ENCODE assay signal across 8 mouse cellular contexts in genomic region chr10:52274910-52275604, GRCm38 (mm10). TPM values are rescaled to one million over a fixed set of nuclear protein-coding genes. Genes with fewer than 3 reads are reported as not detected.
DNase-seq lines count a peak whose midpoint lies in the region; ATAC-seq and TF ChIP-seq lines count a peak whose summit lies in the region.

No protein-coding gene starts in this region.

- H3K4me3 ChIP-seq in lung, embryonic 16.5 days (ENCODE audit: low read length) = no peak overlapping the region
- H3K4me3 ChIP-seq in lung, adult 2 months (replicated peaks; ENCODE audit: extremely low read depth, low read depth, low read length) = no peak overlapping the region
- H3K4me3 ChIP-seq in hindbrain, embryonic 14.5 days (replicated peaks; ENCODE audit: low read length) = no peak overlapping the region
- no peak overlapping the region for H3K4me3 ChIP-seq in neural tube, embryonic 12.5 days
- no peak overlapping the region for H3K4me3 ChIP-seq in intestine, embryonic 15.5 days (replicated peaks)

- ATAC-seq in lung, embryonic 16.5 days (ENCODE audit: low read depth) = peak; percentile 24; the same call in 1 of the 2 replicates
- ATAC-seq in hindbrain, embryonic 14.5 days (ENCODE audit: low FRiP score) = 0 out of 2 replicates have a peak, but pooled peaks have one; percentile 44
- ATAC-seq in neural tube, embryonic 12.5 days (ENCODE audit: low FRiP score, low read depth) = peak; percentile 34
- no peak for ATAC-seq in intestine, embryonic 15.5 days

- no peaks in the 10 kb centered on the region for H3K27me3 ChIP-seq in lung, embryonic 16.5 days (ENCODE audit: control insufficient read depth, insufficient read depth, low read depth, low read length)
- H3K27me3 ChIP-seq in hindbrain, embryonic 14.5 days (ENCODE audit: control insufficient read depth, insufficient read depth, low read length) = no peaks in the 10 kb centered on the region
- H3K27me3 ChIP-seq in neural tube, embryonic 12.5 days (replicated peaks) = no peaks in the 10 kb centered on the region
- H3K27me3 ChIP-seq in intestine, embryonic 15.5 days (replicated peaks) = no peaks in the 10 kb centered on the region

- H3K4me2 ChIP-seq in lung, embryonic 16.5 days (ENCODE audit: low read depth, low read length) = no peak overlapping the region
- peak overlapping the region; percentile 33 for H3K4me2 ChIP-seq in hindbrain, embryonic 14.5 days (replicated peaks)
- H3K4me2 ChIP-seq in neural tube, embryonic 12.5 days (replicated peaks) = peak overlapping the region; percentile 28
- no peak overlapping the region for H3K4me2 ChIP-seq in intestine, embryonic 15.5 days (replicated peaks)

- H3K27ac ChIP-seq in lung, embryonic 16.5 days (ENCODE audit: low read length) = no peak overlapping the region; the same call in 1 of the 2 replicates
- H3K27ac ChIP-seq in hindbrain, embryonic 14.5 days = peak overlapping the region; percentile 69; the same call in 1 of the 2 replicates
- peak overlapping the region; percentile 38; the same call in 1 of the 2 replicates for H3K27ac ChIP-seq in neural tube, embryonic 12.5 days
- H3K27ac ChIP-seq in intestine, embryonic 15.5 days = no peak overlapping the region

- no peak for TF ChIP-seq POLR2A in lung, adult 2 months (IDR thresholded peaks at IDR 0.05; ENCODE audit: borderline replicate concordance, extremely low read depth, low read depth, low read length)

- peaks cover 22% of the 10 kb centered on the region for H3K4me1 ChIP-seq in lung, embryonic 16.5 days (replicated peaks; ENCODE audit: control insufficient read depth, insufficient read depth, low read length)
- H3K4me1 ChIP-seq in lung, adult 2 months (ENCODE audit: control insufficient read depth, insufficient read depth, low read length) = peaks cover 8% of the 10 kb centered on the region
- 0 out of 2 replicates have a peak, but pooled peaks cover 14% of the 10 kb centered on the region for H3K4me1 ChIP-seq in hindbrain, embryonic 14.5 days (replicated peaks; ENCODE audit: control insufficient read depth, insufficient read depth, low read length)
- peaks cover 21% of the 10 kb centered on the region for H3K4me1 ChIP-seq in neural tube, embryonic 12.5 days
- no peaks in the 10 kb centered on the region for H3K4me1 ChIP-seq in intestine, embryonic 15.5 days (replicated peaks)

- H3K9me3 ChIP-seq in lung, embryonic 16.5 days (ENCODE audit: control insufficient read depth, low read length) = no peaks in the 10 kb centered on the region
- no peaks in the 10 kb centered on the region for H3K9me3 ChIP-seq in hindbrain, embryonic 14.5 days (ENCODE audit: control insufficient read depth, low read length)
- H3K9me3 ChIP-seq in neural tube, embryonic 12.5 days = no peaks in the 10 kb centered on the region
- H3K9me3 ChIP-seq in intestine, embryonic 15.5 days = no peaks in the 10 kb centered on the region

- H3K9ac ChIP-seq in lung, embryonic 16.5 days (ENCODE audit: low read length) = no peak overlapping the region
- no peak overlapping the region for H3K9ac ChIP-seq in hindbrain, embryonic 14.5 days
- no peak overlapping the region for H3K9ac ChIP-seq in neural tube, embryonic 12.5 days
- no peak overlapping the region for H3K9ac ChIP-seq in intestine, embryonic 15.5 days

- no peaks in the 10 kb centered on the region for H3K36me3 ChIP-seq in lung, embryonic 16.5 days (ENCODE audit: control insufficient read depth, insufficient read depth, low read length)
- H3K36me3 ChIP-seq in hindbrain, embryonic 14.5 days (replicated peaks; ENCODE audit: control insufficient read depth, insufficient read depth) = no peaks in the 10 kb centered on the region
- no peaks in the 10 kb centered on the region for H3K36me3 ChIP-seq in neural tube, embryonic 12.5 days
- H3K36me3 ChIP-seq in intestine, embryonic 15.5 days = no peaks in the 10 kb centered on the region

- whole genome bisulfite sequencing in lung, embryonic 16.5 days = 45% methylated on average over 15 of the region's 15 CpGs
- WGBS in lung, adult 2 months = 39% methylated on average over 15 of the region's 15 CpGs
- 27% methylated on average over 15 of the region's 15 CpGs for WGBS in hindbrain, embryonic 14.5 days
- 27% methylated on average over 15 of the region's 15 CpGs for WGBS in neural tube, embryonic 12.5 days
- WGBS in intestine, embryonic 15.5 days = 69% methylated on average over 15 of the region's 15 CpGs

- DNase-seq in cerebellum, postnatal 25 days = peak; percentile 15 to 36
- DNase-seq in cerebellum, adult 11 months = no peak
- no peak for DNase-seq in lung, adult 2 months
- DNase-seq in hindbrain, embryonic 14.5 days (ENCODE audit: low spot score) = peak; percentile 33
- no peak for DNase-seq in layer of hippocampus, adult 11-12 months (ENCODE audit: low spot score)

- no peak for TF ChIP-seq CTCF in lung, adult 2 months (IDR thresholded peaks at IDR 0.05; ENCODE audit: insufficient read depth, low read length)

RNA-seq across cellular contexts. Expression of gene Dcbld1, which starts 41.6 kb away (rescaled TPM):
- polyA plus RNA-seq in lung, embryonic 16.5 days (2015; fragmentation: Nextera tagmentation; extraction: Ambion mirVana) = 27.6 and 27.8 TPM in 2 replicates
- 7.7 and 8.2 TPM in 2 replicates for polyA plus RNA-seq in lung, adult 2 months (2012; rRNA removed)
- 21.8 and 23.6 TPM in 2 replicates for polyA plus RNA-seq in hindbrain, embryonic 14.5 days (2014; fragmentation: Nextera tagmentation; extraction: Ambion mirVana)
- polyA plus RNA-seq in neural tube, embryonic 12.5 days (2016; fragmentation: Nextera tagmentation; extraction: Ambion mirVana) = 35.0 and 42.0 TPM in 2 replicates
- 42.4 and 44.6 TPM in 2 replicates for polyA plus RNA-seq in intestine, embryonic 15.5 days (2015; fragmentation: Nextera tagmentation; extraction: Ambion mirVana)

Comparison
In these comparisons a context has a peak if more than half of its experiments do, and no peak if none do; other contexts are left out.
1. DNase-seq: peak in cerebellum, postnatal 25 days (2 of 2) and hindbrain, embryonic 14.5 days (single experiment); none in cerebellum, adult 11 months (single experiment), lung, adult 2 months (single experiment) and layer of hippocampus, adult 11-12 months (single experiment).
2. H3K27ac ChIP-seq: peak in hindbrain, embryonic 14.5 days (single experiment) and neural tube, embryonic 12.5 days (single experiment); none in lung, embryonic 16.5 days (single experiment) and intestine, embryonic 15.5 days (single experiment).
3. H3K4me2 ChIP-seq: peak in hindbrain, embryonic 14.5 days (single experiment) and neural tube, embryonic 12.5 days (single experiment); none in lung, embryonic 16.5 days (single experiment) and intestine, embryonic 15.5 days (single experiment).